Mouse (Mus musculus): ENCODE results near the gene Odf3. TPM values are rescaled to one million over a fixed set of nuclear protein-coding genes. Genes with fewer than 3 reads are reported as not detected.

Gene Odf3
- 3.4 TPM for polyA plus RNA-seq (2014; fragmentation: Illumina TruSeq; extraction: RNeasy Lipid Tissue Mini Kit (QIAGEN cat#74804); ENCODE audit: low read depth, low replicate concordance)

DNA sequence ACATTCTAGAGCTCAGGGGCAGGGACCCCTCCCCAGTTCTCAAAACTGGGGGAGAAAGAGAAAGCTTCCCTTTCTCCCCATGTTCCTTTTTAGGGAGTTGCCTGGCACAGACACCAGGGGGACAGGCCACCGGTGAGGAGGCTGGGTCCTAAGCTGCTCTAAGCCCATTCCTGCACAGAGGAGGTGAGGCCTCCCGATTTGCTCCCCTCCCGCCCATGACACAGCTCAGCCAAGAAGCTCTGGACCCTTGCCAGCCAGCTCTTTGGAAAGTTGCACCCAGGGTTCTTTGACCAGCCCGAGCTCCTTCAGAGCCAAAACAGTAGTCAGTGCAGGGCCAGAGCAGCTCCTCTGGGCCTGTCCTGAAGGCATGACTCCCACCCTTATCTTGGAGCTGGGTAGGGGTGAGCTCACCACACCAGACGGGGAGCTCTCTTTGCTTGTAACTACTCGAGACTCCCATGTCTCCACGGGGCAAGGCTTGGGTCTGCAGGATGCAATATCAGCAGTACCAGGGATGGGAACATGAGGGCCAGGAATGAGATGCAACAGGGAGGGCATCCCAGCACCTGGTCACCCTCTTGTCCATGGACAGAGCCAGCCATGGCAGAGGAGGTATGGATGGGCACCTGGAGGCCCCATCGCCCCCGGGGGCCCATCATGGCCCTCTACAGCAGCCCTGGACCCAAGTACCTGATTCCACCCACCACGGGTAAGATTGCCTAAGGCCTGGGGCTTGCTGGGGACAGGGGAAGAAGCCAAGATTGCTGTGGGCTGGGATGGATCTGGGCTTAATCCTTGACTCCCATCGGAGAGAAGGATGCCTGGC, at the start of gene Odf3:
TSS of gene Odf3 (plus strand) at position 51 of the 826 bp plus-strand sequence.

DNA sequence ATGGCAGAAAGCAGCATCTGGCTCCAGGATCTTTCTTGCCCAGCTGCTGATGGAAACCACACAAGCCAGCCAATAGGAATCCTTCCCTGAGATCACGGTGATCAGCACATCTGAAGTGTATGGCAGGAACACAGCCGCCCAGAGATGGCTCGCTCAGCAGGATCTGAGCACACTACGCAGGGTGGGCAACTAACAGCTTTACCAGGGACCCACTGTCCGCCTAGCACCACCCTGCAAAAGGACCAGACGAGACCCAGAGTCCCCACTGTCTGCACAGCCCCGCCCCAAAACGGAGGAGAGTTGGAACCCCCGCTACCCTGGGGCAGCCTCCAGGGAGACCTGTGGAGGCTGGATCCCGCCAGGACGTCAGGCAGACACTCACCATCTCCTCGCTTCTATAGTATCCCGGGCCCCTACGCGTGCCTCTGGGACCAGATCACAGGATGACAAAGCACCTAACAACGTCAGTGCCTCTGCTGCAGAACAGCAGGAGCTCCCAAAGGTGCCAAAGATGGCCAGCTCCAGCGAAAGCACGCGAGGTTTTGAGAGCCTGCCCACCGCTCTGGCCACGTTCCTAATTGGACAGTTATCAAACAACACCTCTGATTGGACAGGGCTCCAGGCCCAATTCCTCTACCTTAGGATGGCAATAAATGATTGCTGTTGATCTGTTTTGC, 25.8 kb upstream of the Odf3 start, which contains the start of gene Zfp941:
TSS of gene Zfp941 (minus strand) at position 526 of the 677 bp plus-strand sequence.

DNA sequence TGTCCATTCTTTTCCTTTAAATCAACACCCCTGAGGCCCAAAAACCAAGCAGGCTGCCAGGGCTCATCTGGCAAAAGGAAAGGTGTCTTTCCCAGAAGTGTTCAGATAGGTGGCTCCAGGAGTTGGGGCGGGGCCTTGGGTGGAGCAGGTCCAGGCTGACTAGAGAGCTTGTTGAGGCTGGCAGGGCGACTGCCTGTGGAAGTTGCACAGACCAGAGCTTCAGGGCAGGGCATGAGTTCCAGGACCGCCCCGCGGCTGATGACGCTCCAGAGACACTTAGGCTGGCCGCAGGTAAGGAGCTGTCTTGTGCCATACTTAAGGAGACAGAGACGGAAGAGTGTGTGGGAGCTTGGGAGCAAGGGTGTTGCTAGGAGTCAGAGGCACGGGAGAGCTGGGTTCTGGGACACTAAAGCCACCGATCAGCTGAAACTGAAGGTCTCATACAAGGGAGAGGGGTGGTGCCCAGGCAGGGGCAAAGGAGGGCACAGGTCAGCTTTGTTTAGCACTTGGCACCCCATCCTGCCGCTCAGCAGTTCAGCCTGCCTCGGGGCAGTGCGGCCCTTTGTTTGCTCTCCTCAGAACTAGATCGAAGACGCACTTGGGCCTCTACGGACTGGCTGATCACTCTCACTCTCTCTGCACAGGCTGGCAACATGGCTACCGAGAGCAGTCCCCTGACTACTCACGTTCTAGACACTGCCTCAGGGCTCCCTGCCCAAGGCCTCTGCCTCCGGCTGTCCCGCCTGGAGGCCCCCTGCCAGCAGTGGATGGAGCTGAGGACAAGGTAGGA, 12.4 kb upstream of the Odf3 start, which contains the start of gene Urah:
TSS of gene Urah (plus strand) at position 51 of the 790 bp plus-strand sequence.

DNA sequence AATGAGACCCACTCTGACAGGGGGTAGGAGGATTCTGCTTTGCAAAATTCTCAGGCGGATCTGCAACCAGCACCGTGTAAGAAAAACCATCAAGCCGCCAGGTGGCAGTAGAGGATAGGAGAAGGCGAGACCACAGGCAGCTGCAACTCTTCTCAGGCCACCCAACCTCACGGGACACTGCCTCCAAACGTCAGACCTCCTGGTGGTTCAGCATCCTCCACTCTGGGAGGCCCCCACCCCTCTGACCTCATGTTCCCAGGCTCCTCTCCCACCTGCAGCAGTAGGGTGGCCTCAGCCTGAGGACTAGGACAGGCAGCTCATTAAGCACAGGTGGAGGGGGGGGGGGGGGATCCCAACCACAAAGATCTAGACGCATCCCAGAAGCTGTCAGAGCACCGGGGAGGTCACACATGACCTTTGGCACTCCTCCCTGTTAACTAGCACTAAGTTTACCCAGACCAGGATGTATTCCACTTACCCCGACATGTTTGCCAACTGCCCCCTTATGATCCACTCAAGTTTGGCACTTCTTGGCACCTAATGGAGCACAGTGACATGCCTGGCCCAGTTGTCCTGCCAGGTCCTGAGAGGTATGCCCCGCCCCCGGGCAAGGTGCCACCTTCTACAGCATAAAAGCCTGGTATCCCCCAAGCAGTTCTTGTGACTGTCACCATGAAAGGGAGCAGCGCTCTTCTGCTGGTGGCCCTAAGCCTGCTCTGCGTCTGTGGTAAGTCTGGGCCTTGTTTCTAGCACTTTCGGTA, 2.5 kb upstream of the Odf3 start, which contains the start of gene Scgb1c1:
TSS of gene Scgb1c1 (plus strand) at position 643 of the 761 bp plus-strand sequence.

DNA sequence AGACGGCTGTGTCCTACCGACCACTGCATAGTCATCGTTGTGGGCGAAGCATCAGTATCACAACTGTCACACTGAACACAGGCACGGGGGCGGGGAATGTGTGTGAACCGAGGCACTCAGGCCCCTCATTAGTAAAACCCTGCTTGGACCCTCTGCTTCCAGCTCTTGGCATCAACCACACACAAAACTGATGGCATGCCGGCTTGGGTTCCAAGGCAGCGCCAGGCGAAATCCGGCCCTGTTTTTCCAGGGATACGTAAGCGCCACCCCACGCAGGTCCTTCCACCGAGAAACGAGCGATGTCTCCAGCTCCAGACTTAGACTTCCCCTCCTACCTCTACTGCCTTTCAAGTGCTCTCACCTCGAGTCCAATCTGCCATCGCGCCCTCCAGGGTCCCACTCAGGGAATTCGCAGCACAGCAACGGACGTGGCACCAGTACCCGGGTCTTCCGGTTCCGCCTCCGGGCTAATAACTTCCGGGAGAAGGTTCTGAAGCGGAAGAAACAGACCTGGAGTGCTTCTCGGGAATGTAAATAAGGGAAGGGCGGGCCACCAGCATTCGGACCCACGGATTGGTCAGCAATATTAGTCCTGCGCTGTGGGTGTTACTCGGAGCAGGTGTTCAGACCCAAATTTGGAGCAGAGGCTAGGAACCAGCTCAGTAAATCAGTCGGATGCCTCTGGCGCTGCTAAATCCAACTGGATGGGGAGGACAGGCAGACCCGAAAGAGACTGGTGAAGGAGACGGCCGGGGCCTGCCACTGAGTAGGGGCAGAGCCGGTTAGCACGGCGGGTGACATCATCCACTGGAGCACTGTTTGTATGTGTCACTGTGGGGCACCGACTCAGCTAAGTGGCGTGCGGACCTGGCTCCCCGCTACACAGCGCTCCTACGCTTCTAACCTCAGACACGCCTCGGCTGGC, 8.5 kb downstream of the Odf3 start, which contains the start of gene Gm45785:
TSS of gene Gm45785 (minus strand) at position 472 of the 925 bp plus-strand sequence.

DNA sequence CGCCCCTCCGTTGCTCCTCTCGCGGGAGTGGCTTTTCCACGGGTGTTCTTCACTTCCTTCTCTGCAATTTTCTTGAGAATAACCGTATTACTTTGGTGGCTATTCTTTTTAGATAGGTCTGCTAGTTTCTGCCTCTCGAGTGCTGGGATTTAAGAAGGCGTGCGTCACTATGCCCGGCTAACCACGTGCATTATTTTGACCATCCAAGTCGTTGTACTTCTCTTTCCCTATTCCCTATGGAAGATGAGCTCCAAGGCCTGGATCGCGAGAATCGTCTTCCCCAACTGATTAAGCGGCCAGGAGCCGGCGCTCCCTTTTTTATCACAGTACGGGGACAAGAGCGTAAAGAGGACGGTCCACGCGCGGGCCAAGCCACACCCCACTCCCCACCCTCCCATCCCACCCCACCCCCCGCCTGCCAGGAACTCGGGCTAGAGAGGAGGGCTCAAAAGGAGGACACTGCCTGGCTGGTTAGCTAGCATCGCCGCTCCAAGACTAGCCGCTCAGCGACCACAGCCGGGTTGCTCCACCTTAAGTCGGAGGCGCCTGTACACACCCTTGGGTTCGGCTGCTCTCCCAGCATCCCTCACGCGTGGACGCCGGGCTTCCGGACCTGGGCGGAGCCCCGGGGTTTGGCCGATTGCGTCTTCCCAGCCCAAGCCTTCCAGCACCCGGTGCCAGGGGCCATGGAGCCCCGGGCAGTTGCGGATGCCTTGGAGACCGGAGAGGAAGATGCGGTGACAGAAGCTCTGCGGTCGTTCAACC, 9.4 kb downstream of the Odf3 start, which contains the start of gene Ric8a:
TSS of gene Ric8a (plus strand) at position 173 of the 765 bp plus-strand sequence.

DNA sequence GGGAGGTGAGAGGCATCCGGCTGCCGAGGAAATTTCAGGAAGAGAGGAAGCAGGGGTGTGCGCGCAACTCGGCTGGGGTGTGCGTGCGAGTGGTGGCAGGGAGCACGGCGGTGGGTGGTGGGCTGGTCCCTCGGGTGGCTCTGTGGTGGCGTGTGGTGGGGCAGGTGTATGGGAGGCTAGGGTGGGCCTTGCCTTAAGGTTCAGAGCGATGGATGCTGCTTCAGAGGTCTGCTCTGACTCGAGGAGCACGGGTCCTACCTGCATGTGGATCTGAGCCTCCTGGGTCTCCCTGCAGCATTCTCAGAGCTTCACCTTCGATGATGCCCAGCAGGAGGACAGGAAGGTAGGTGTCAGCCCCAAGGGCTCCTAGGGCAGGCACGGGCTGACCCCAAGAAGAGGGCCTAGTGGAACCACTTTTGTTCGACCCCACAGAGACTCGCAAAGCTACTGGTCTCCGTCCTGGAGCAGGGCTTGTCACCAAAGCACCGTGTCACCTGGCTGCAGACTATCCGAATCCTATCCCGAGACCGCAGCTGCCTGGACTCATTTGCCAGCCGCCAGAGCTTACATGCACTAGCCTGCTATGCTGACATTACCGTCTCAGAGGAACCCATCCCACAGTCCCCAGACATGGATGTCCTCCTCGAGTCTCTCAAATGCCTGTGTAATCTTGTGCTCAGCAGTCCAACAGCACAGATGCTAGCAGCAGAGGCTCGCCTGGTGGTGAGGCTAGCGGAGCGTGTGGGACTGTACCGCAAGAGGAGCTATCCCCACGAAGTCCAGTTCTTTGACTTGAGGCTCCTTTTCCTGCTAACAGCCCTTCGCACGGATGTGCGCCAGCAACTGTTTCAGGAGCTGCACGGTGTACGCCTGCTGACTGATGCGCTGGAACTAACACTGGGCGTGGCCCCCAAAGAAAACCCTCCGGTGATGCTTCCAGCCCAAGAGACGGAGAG, 10.2 kb downstream of the Odf3 start, which contains the start of gene Bet1l:
TSS of gene Bet1l (minus strand) at position 28 of the 956 bp plus-strand sequence.

DNA sequence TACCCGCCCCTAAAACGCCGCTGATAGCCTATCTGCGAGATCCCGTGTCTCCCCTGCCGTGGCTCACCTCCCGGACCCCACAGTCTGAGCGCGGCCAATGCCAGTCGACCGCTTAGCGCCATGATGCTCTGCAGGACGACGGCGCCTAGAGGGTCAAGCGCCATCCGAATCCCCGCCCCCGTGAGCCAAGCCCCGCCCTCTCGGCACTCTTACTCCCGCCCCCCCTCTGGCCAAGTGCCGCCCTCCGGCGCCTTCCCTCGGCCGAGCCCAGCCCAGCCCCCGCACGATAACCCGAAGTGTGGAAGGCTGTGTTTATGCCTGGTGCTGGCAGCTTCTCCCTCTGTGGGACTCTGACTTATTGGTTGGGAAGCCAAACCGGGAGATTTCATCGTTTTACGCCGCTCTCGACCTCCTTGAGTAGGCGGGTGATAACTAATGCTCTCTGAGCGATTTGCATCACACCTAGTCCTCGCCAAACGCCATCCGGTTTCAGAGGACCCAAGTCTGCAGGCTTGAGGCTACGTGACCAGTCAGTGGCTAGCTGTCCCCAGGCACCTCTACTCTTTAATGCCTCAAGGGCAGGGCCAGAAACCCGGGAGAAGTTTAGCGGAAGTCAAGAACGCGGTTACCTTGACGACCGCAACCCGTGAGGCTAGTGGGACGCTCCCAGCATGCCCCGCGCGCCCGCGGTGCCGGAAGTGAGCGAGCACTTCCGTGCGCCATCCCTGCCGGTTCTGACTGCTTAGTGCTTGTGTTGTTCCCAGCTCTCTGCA, 34.3 kb downstream of the Odf3 start, which contains the start of the genes Psmd13 and Sirt3:
TSS of gene Psmd13 (plus strand) at position 273 of the 773 bp plus-strand sequence.
TSS of gene Sirt3 (minus strand) at position 614 of the 773 bp plus-strand sequence.

DNA sequence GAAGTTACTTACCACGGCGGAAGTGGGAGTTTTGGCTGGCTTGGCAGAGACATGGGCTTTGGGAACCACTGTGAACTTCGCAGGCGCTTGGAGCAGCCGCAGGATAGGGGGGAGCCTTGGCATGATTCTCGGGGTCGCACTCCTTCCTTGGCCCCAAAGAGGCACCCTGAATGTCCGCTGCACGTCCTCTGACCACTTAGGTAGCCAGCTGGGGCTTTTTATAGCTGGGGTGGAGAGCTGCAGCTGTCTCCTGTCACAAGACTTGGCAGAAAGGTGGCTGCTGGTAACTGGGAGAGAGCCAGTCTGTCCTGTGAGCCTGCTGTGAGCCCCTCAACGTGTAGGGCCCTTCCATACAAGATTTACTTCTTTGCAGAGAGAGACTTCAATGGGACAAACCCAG, 52.6 kb downstream of the Odf3 start, which contains the start of gene Cox8b:
TSS of gene Cox8b (minus strand) at position 227 of the 400 bp plus-strand sequence.

Other genes with a start within 250 kb of the Odf3 start
- not detected for gene Olfr46, start 246.5 kb upstream of the Odf3 start, polyA plus RNA-seq (2014; fragmentation: Illumina TruSeq; extraction: RNeasy Lipid Tissue Mini Kit (QIAGEN cat#74804); ENCODE audit: low read depth, low replicate concordance)
- not detected for gene Olfr61, start 218.8 kb upstream of the Odf3 start, polyA plus RNA-seq (2014; fragmentation: Illumina TruSeq; extraction: RNeasy Lipid Tissue Mini Kit (QIAGEN cat#74804); ENCODE audit: low read depth, low replicate concordance)
- not detected for gene Olfr53, start 201.4 kb upstream of the Odf3 start, polyA plus RNA-seq (2014; fragmentation: Illumina TruSeq; extraction: RNeasy Lipid Tissue Mini Kit (QIAGEN cat#74804); ENCODE audit: low read depth, low replicate concordance)
- not detected for gene Olfr539, start 187.9 kb upstream of the Odf3 start, polyA plus RNA-seq (2014; fragmentation: Illumina TruSeq; extraction: RNeasy Lipid Tissue Mini Kit (QIAGEN cat#74804); ENCODE audit: low read depth, low replicate concordance)
- gene Olfr45, start 165.9 kb upstream of the Odf3 start, polyA plus RNA-seq (2014; fragmentation: Illumina TruSeq; extraction: RNeasy Lipid Tissue Mini Kit (QIAGEN cat#74804); ENCODE audit: low read depth, low replicate concordance): not detected
- not detected for gene Olfr541, start 150.5 kb upstream of the Odf3 start, polyA plus RNA-seq (2014; fragmentation: Illumina TruSeq; extraction: RNeasy Lipid Tissue Mini Kit (QIAGEN cat#74804); ENCODE audit: low read depth, low replicate concordance)
- gene Cyp2e1, start 84.1 kb upstream of the Odf3 start, polyA plus RNA-seq (2014; fragmentation: Illumina TruSeq; extraction: RNeasy Lipid Tissue Mini Kit (QIAGEN cat#74804); ENCODE audit: low read depth, low replicate concordance): 1,170 TPM
- 8.2 TPM for gene Syce1, start 60.0 kb upstream of the Odf3 start, polyA plus RNA-seq (2014; fragmentation: Illumina TruSeq; extraction: RNeasy Lipid Tissue Mini Kit (QIAGEN cat#74804); ENCODE audit: low read depth, low replicate concordance)
- 0.36 TPM for gene Zfp941, start 25.6 kb upstream of the Odf3 start, polyA plus RNA-seq (2014; fragmentation: Illumina TruSeq; extraction: RNeasy Lipid Tissue Mini Kit (QIAGEN cat#74804); ENCODE audit: low read depth, low replicate concordance)
- 1.8 TPM for gene Urah, start 12.8 kb upstream of the Odf3 start, polyA plus RNA-seq (2014; fragmentation: Illumina TruSeq; extraction: RNeasy Lipid Tissue Mini Kit (QIAGEN cat#74804); ENCODE audit: low read depth, low replicate concordance)
- gene Scgb1c1, start 2.3 kb upstream of the Odf3 start, polyA plus RNA-seq (2014; fragmentation: Illumina TruSeq; extraction: RNeasy Lipid Tissue Mini Kit (QIAGEN cat#74804); ENCODE audit: low read depth, low replicate concordance): not detected
- not detected for gene Gm45785, start 8.5 kb downstream of the Odf3 start, polyA plus RNA-seq (2014; fragmentation: Illumina TruSeq; extraction: RNeasy Lipid Tissue Mini Kit (QIAGEN cat#74804); ENCODE audit: low read depth, low replicate concordance)
- 52.4 TPM for gene Ric8a, start 9.2 kb downstream of the Odf3 start, polyA plus RNA-seq (2014; fragmentation: Illumina TruSeq; extraction: RNeasy Lipid Tissue Mini Kit (QIAGEN cat#74804); ENCODE audit: low read depth, low replicate concordance)
- 29.9 TPM for gene Bet1l, start 9.8 kb downstream of the Odf3 start, polyA plus RNA-seq (2014; fragmentation: Illumina TruSeq; extraction: RNeasy Lipid Tissue Mini Kit (QIAGEN cat#74804); ENCODE audit: low read depth, low replicate concordance)
- gene Psmd13, start 34.2 kb downstream of the Odf3 start, polyA plus RNA-seq (2014; fragmentation: Illumina TruSeq; extraction: RNeasy Lipid Tissue Mini Kit (QIAGEN cat#74804); ENCODE audit: low read depth, low replicate concordance): 79.4 TPM
- gene Sirt3, start 34.5 kb downstream of the Odf3 start, polyA plus RNA-seq (2014; fragmentation: Illumina TruSeq; extraction: RNeasy Lipid Tissue Mini Kit (QIAGEN cat#74804); ENCODE audit: low read depth, low replicate concordance): 24.1 TPM
- 19.5 TPM for gene Cox8b, start 52.6 kb downstream of the Odf3 start, polyA plus RNA-seq (2014; fragmentation: Illumina TruSeq; extraction: RNeasy Lipid Tissue Mini Kit (QIAGEN cat#74804); ENCODE audit: low read depth, low replicate concordance)
- gene Nlrp6, start 73.1 kb downstream of the Odf3 start, polyA plus RNA-seq (2014; fragmentation: Illumina TruSeq; extraction: RNeasy Lipid Tissue Mini Kit (QIAGEN cat#74804); ENCODE audit: low read depth, low replicate concordance): 2.0 TPM
- gene Pgghg, start 93.6 kb downstream of the Odf3 start, polyA plus RNA-seq (2014; fragmentation: Illumina TruSeq; extraction: RNeasy Lipid Tissue Mini Kit (QIAGEN cat#74804); ENCODE audit: low read depth, low replicate concordance): 14.7 TPM
- 1.2 TPM for gene Ifitm5, start 102.5 kb downstream of the Odf3 start, polyA plus RNA-seq (2014; fragmentation: Illumina TruSeq; extraction: RNeasy Lipid Tissue Mini Kit (QIAGEN cat#74804); ENCODE audit: low read depth, low replicate concordance)
- gene Gm45717, start 108.1 kb downstream of the Odf3 start, polyA plus RNA-seq (2014; fragmentation: Illumina TruSeq; extraction: RNeasy Lipid Tissue Mini Kit (QIAGEN cat#74804); ENCODE audit: low read depth, low replicate concordance): not detected
- gene Ifitm2, start 108.2 kb downstream of the Odf3 start, polyA plus RNA-seq (2014; fragmentation: Illumina TruSeq; extraction: RNeasy Lipid Tissue Mini Kit (QIAGEN cat#74804); ENCODE audit: low read depth, low replicate concordance): 414 TPM
- gene Ifitm1, start 119.4 kb downstream of the Odf3 start, polyA plus RNA-seq (2014; fragmentation: Illumina TruSeq; extraction: RNeasy Lipid Tissue Mini Kit (QIAGEN cat#74804); ENCODE audit: low read depth, low replicate concordance): 31.1 TPM
- 370 TPM for gene Ifitm3, start 163.0 kb downstream of the Odf3 start, polyA plus RNA-seq (2014; fragmentation: Illumina TruSeq; extraction: RNeasy Lipid Tissue Mini Kit (QIAGEN cat#74804); ENCODE audit: low read depth, low replicate concordance)
- 14.7 TPM for gene Ifitm6, start 170.1 kb downstream of the Odf3 start, polyA plus RNA-seq (2014; fragmentation: Illumina TruSeq; extraction: RNeasy Lipid Tissue Mini Kit (QIAGEN cat#74804); ENCODE audit: low read depth, low replicate concordance)
- gene Gm17387, start 181.3 kb downstream of the Odf3 start, polyA plus RNA-seq (2014; fragmentation: Illumina TruSeq; extraction: RNeasy Lipid Tissue Mini Kit (QIAGEN cat#74804); ENCODE audit: low read depth, low replicate concordance): not detected
- gene B4galnt4, start 213.3 kb downstream of the Odf3 start, polyA plus RNA-seq (2014; fragmentation: Illumina TruSeq; extraction: RNeasy Lipid Tissue Mini Kit (QIAGEN cat#74804); ENCODE audit: low read depth, low replicate concordance): 5.2 TPM
- 16.8 TPM for gene Pkp3, start 230.4 kb downstream of the Odf3 start, polyA plus RNA-seq (2014; fragmentation: Illumina TruSeq; extraction: RNeasy Lipid Tissue Mini Kit (QIAGEN cat#74804); ENCODE audit: low read depth, low replicate concordance)